Mouse (Mus musculus): ENCODE measurements at regions not wholly inside any gene's neighbourhood (a gene's known extent, or its start where the extent isn't known, plus 50 kb on each side); places are given as distances from the start of the nearest gene placed in this dataset.
A peak's percentile ranks its signal among the peaks of the same experiment; 100 is the strongest.
"Not testable (repeated sequence)": the region's sequence is repeated elsewhere in the genome, so short reads cannot be mapped to it uniquely, and the experiment has no call there.

- 23% methylated on average over 8 of the region's 8 CpGs for WGBS
Observed at GRCm38 (mm10) chr7:73250593-73250992, 124.7 kb upstream of the Rgma start.

DNA sequence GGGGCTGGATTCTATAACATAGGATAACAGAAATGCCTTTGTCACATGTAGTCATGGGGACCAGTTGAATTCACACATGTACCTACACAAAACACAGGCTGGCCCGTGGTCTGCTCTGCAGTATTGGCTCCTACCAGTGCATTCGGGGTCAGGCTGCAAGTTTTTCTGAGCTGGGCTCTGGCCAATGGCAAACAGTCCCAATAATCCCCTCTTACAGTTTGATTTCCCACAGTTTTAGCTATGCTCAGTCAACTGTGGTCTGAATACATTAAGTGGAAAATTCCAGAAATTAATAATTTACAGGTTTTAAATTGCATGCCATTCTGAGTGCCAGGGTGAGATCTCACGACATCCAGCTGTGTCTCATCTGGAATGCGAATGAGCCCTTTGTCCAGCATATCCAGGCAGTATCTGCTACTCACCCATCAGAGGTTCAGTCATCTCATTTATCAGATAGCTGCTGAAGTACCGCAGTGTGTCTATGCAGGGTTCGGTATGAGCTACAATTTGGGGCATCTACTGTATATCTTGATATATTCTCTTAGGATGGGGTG, 124.0 kb upstream of the Rgma start:
- 77% methylated on average over 6 of the region's 6 CpGs for WGBS
- H3K9me3 ChIP-seq (ENCODE audit: low read length), result no peaks in the 10 kb centered on the region
- H3K9ac ChIP-seq, result no peak overlapping the region
- TF ChIP-seq CTCF (IDR thresholded peaks at IDR 0.05; ENCODE audit: low read depth), result no peak
- no peaks in the 10 kb centered on the region for H3K4me1 ChIP-seq (ENCODE audit: insufficient read depth)
- no peaks in the 10 kb centered on the region for H3K27me3 ChIP-seq (ENCODE audit: insufficient read depth, low read length)
- no peak for DNase-seq
- H3K36me3 ChIP-seq (ENCODE audit: insufficient read depth), result no peaks in the 10 kb centered on the region
- H3K4me3 ChIP-seq (ENCODE audit: low read depth, low read length), result no peak overlapping the region
- ATAC-seq, result no peak
- H3K27ac ChIP-seq (ENCODE audit: low read depth, low read length), result no peak overlapping the region
- H3K4me2 ChIP-seq (ENCODE audit: low read depth), result no peak overlapping the region

More at GRCm38 (mm10) chr7:73250593-73250992, 124.7 kb upstream of the Rgma start:
- DNase-seq, result no peak
- Histone ChIP-seq H3K4me1 (ENCODE audit: insufficient read depth) (no peaks in the 10 kb centered on the region), H3K27me3 (ENCODE audit: insufficient read depth, low read length) (no peaks in the 10 kb centered on the region), H3K9ac (no peak overlapping the region), H3K4me3 (ENCODE audit: low read depth, low read length) (no peak overlapping the region), H3K36me3 (ENCODE audit: insufficient read depth) (no peaks in the 10 kb centered on the region), H3K4me2 (ENCODE audit: low read depth) (no peak overlapping the region), H3K27ac (ENCODE audit: low read depth, low read length) (no peak overlapping the region), H3K9me3 (ENCODE audit: low read length) (no peaks in the 10 kb centered on the region)
- no peak for TF ChIP-seq CTCF (IDR thresholded peaks at IDR 0.05; ENCODE audit: low read depth)
- peak; percentile 45; the same call in 1 of the 2 replicates for ATAC-seq

DNA sequence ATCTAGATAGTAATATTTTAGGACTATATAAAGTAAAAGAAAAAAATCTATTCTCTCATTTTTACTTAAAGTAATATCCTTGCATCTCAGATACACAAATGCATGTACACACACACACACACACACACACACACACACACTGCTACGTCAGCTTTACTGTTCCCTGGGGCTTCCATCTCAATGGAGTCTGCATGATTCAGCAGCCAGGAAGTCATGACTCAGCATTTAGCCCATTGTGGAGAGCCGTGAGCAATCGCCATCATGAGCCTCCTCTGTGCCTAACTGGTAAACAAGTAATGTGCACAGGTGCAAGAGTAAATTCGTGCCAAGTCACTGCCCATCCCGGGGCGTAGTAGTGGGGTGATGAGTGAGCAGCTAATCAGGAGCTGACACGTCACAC, 120.3 kb upstream of the Rgma start:
- H3K27me3 ChIP-seq (ENCODE audit: insufficient read depth, low read length); ATAC-seq; H3K36me3 ChIP-seq (ENCODE audit: insufficient read depth); H3K27ac ChIP-seq (ENCODE audit: low read depth, low read length); H3K9me3 ChIP-seq (ENCODE audit: low read length); H3K4me2 ChIP-seq (ENCODE audit: low read depth); DNase-seq; H3K4me3 ChIP-seq (ENCODE audit: low read depth, low read length); H3K4me1 ChIP-seq (ENCODE audit: insufficient read depth); H3K9ac ChIP-seq: not testable (repeated sequence)
- WGBS, result 86% methylated on average over 4 of the region's 7 CpGs

- Histone ChIP-seq H3K4me3 (ENCODE audit: low read depth, low read length) (no peak overlapping the region), H3K4me2 (ENCODE audit: low read depth) (no peak overlapping the region), H3K27me3 (ENCODE audit: insufficient read depth, low read length) (no peaks in the 10 kb centered on the region), H3K4me1 (ENCODE audit: insufficient read depth) (no peaks in the 10 kb centered on the region), H3K36me3 (ENCODE audit: insufficient read depth) (no peaks in the 10 kb centered on the region), H3K9ac (no peak overlapping the region), H3K27ac (ENCODE audit: low read depth, low read length) (no peak overlapping the region), H3K9me3 (ENCODE audit: low read length) (no peaks in the 10 kb centered on the region)
- WGBS, result 95% methylated on average over 4 of the region's 4 CpGs
- ATAC-seq, result no peak
- DNase-seq, result no peak
- no peak for TF ChIP-seq CTCF (IDR thresholded peaks at IDR 0.05; ENCODE audit: low read depth)
Observed at GRCm38 (mm10) chr7:73260140-73260539, 115.2 kb upstream of the Rgma start.

- ATAC-seq (no peak), DNase-seq (no peak)
- Histone ChIP-seq H3K9ac (no peak overlapping the region), H3K4me2 (ENCODE audit: low read depth) (no peak overlapping the region), H3K27me3 (ENCODE audit: insufficient read depth, low read length) (no peaks in the 10 kb centered on the region), H3K27ac (ENCODE audit: low read depth, low read length) (no peak overlapping the region), H3K36me3 (ENCODE audit: insufficient read depth) (no peaks in the 10 kb centered on the region), H3K4me3 (ENCODE audit: low read depth, low read length) (no peak overlapping the region), H3K4me1 (ENCODE audit: insufficient read depth) (no peaks in the 10 kb centered on the region), H3K9me3 (ENCODE audit: low read length) (no peaks in the 10 kb centered on the region)
- 67% methylated on average over 5 of the region's 5 CpGs for WGBS
- no peak for TF ChIP-seq CTCF (IDR thresholded peaks at IDR 0.05; ENCODE audit: low read depth)
Observed at GRCm38 (mm10) chr7:73261750-73262149, 113.6 kb upstream of the Rgma start.

GRCm38 (mm10) chr7:73262526-73262925, 112.8 kb upstream of the Rgma start:
- Histone ChIP-seq H3K27ac (ENCODE audit: low read depth, low read length) (no peak overlapping the region), H3K27me3 (ENCODE audit: insufficient read depth, low read length) (no peaks in the 10 kb centered on the region), H3K4me1 (ENCODE audit: insufficient read depth) (no peaks in the 10 kb centered on the region), H3K9ac (no peak overlapping the region), H3K9me3 (ENCODE audit: low read length) (no peaks in the 10 kb centered on the region), H3K36me3 (ENCODE audit: insufficient read depth) (no peaks in the 10 kb centered on the region), H3K4me2 (ENCODE audit: low read depth) (no peak overlapping the region), H3K4me3 (ENCODE audit: low read depth, low read length) (no peak overlapping the region)
- 27% methylated on average over 3 of the region's 3 CpGs for WGBS
- ATAC-seq (no peak), DNase-seq (no peak)
- TF ChIP-seq CTCF (IDR thresholded peaks at IDR 0.05; ENCODE audit: low read depth), result no peak

DNA sequence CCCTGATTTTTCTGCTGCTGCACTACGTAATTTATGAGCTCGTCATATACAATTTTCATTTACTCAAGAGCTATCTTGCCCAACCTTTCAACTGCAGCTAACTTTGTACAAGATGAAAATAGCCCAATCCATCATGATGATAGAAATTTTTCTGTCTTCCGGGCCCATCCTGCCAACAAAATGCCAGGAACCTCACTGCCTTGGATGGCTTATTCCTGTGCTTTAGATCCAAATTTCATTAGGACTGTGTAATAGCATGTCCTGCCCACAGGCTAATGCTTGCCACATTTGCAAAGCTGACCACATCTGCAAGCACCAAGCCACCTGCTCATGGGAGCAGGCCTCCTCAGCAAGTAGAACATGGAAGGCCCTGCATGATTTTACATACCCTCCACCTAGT, 105.7 kb upstream of the Rgma start:
- no peak overlapping the region for H3K27ac ChIP-seq (ENCODE audit: low read depth, low read length)
- H3K27me3 ChIP-seq (ENCODE audit: insufficient read depth, low read length), result no peaks in the 10 kb centered on the region
- no peaks in the 10 kb centered on the region for H3K4me1 ChIP-seq (ENCODE audit: insufficient read depth)
- H3K36me3 ChIP-seq (ENCODE audit: insufficient read depth), result no peaks in the 10 kb centered on the region
- WGBS, result 91% methylated on average over 3 of the region's 3 CpGs
- no peak overlapping the region for H3K9ac ChIP-seq
- ATAC-seq (no peak), DNase-seq (no peak)
- H3K4me3 ChIP-seq (ENCODE audit: low read depth, low read length), result no peak overlapping the region
- H3K9me3 ChIP-seq (ENCODE audit: low read length), result no peaks in the 10 kb centered on the region
- H3K4me2 ChIP-seq (ENCODE audit: low read depth), result no peak overlapping the region
- TF ChIP-seq CTCF (IDR thresholded peaks at IDR 0.05; ENCODE audit: low read depth), result no peak

DNA sequence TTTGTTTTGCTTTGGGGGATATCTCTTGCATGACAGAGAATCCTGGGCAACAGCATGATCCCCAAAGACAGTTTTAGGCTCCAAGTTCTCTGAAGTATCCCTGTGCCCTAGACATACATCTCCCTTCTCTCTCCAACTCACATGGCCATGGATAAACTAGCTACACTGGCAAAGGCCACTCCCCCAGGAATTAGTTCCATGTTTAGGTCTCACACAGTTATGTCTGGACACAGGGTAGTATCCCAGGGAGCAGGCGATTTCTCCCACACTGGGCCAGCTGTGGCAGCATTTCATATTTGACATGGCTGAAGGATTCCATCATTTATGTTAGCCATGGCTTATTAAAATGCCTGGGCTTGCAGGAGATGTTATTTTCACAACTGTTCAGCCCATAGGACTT, 102.5 kb upstream of the Rgma start:
- Histone ChIP-seq H3K27me3 (ENCODE audit: insufficient read depth, low read length) (no peaks in the 10 kb centered on the region), H3K4me3 (ENCODE audit: low read depth, low read length) (no peak overlapping the region), H3K27ac (ENCODE audit: low read depth, low read length) (no peak overlapping the region), H3K4me2 (ENCODE audit: low read depth) (no peak overlapping the region), H3K4me1 (ENCODE audit: insufficient read depth) (no peaks in the 10 kb centered on the region), H3K9ac (no peak overlapping the region), H3K36me3 (ENCODE audit: insufficient read depth) (no peaks in the 10 kb centered on the region), H3K9me3 (ENCODE audit: low read length) (no peaks in the 10 kb centered on the region)
- 94% methylated on average over 1 of the region's 1 CpGs for WGBS
- no peak for ATAC-seq
- no peak for TF ChIP-seq CTCF (IDR thresholded peaks at IDR 0.05; ENCODE audit: low read depth)
- DNase-seq, result no peak
